Mouse (Mus musculus): ENCODE results near the gene Marc1.

Gene Marc1

DNA sequence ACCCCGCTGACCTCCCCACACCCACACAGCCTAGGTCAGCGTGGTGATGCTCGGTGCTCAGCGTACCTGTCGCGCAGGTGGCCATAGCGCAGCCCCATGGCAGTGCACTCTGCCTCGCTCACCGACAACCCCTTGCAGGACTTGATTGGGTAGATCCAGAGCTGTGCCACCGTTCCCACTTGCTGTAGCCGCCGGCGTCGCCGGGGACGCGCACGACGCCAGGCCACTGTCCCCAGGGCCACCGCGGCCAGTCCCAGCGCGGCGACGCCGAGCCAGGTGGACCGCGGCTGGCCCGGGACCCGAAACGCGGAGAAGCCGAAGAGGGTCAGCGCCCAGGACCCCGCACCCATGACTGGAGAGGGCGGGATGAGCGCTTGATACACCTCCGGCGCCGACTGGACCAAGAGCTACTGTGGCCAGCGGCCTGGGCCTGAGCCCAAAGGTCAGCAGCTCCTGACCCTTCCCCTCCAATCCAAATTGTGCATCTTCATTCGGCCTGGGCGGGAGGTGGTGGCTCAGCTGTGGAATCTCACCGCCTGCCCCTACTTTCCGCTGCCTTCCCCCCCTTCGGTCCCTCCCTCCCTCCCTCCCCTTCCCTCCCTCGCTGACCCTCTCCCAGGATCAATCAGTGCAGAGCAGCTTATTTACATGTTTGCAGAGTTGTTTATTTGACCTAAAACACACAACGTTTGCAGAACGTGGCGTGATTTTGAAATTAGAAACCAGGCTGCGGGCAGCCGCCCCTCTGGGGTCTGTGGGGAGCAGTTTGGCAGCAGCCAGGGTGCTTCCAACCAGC is at the start of gene Marc1:
Gene Marc1, minus strand, starts transcription at position 534 of the 796 bp plus-strand sequence.
- no peak for DNase-seq (ENCODE audit: low spot score)

DNA sequence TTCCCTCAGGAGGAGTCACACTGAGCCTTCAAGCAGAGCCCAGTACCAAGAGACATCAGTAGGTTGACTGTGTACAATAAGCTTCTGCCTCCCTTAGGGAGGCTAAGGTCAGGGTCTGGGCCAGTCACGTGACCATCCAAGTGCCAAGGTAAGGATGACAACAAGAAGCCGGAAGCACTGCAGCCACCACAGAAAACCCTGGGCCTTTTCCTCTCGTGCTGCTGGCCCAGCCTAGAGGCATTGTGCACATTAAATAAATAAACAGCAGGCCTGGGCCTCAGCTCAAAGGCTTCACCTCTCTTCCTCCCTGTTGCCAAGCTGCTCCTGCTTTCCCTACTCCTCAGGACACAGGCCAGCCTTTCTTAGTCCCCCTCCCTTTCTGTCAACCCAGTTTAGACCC is 49.2 kb upstream of the Marc1 start:
- no peak for DNase-seq (ENCODE audit: low spot score)

DNA sequence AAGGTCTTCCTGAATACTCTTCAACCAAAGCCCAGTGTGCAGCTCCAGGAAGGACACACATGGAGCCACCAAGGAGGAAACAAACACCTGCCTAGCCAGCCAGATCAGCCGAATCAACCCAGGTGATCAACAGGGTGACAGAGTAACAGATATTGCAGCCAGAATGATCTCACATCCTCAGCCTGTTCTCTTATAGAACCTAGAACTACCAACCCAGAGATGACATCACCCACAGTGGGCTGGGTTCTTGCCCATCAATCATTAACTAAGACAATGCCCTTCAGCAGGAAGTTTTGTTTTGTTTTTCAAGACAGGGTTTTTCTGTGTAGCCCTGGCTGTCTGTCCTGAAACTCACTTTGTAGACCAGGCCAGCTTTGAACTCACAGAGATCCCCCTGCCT is 47.1 kb upstream of the Marc1 start:
- DNase-seq (ENCODE audit: low spot score): no peak

DNA sequence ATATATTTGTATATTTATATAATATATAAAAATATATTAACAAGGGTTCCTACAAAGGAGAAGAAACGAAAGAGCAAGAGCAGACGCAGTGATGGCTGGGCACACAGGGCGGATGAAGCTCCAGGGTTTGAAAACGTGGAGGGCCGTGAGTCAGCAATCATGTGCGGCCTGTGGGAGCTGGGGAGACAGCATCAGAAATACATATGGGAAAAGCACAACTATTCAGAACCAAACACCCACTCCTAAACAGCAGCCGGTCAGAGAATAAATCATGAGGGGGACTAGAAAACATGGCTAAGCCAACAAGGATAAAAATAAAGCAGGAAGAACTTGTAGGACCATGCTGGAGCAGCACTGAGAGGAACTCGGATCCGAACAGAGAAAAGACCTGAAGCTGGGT is 46.1 kb upstream of the Marc1 start:
- no peak for DNase-seq (ENCODE audit: low spot score)

DNA sequence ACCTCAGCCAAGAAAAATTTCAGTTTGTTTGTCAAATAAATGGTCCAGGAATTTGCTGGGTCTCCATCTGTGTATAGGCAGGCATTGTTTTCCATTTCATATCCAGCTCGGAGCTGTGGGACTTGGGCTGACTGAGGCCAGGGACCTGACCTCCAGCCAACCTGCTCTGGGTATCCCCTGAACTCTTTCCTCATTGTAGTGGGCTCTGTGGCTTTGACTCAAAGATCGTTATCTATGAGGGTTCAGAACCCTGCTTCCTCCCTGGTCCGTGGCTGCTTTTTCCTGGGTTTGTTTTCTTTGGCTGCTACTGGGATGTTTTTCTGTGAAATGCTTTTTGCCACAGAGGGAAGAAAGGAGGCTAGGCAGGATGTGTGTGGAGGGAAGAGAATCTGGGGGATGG is 42.8 kb upstream of the Marc1 start:
- DNase-seq (ENCODE audit: low spot score): no peak

DNA sequence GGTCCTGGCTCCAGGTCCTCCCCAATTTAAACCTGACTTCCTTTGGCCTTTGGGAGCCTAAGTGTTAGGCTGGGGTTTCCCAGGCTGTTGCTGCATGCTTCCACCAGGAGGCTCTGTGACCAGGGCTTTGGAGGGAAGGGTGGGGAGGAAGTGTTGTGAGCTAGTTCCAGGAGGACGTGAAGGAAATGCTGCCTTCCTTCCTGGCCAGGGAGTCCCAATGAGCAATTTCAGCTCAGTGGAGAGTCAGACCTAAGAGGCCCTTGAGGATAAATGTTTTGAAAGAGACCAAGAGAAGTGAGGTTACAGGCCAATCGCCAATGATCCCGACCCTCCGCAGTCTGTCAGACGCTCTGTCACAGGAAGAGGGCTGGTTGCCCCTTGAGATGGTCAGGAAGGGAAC is 42.2 kb upstream of the Marc1 start:
- DNase-seq (ENCODE audit: low spot score): no peak

DNA sequence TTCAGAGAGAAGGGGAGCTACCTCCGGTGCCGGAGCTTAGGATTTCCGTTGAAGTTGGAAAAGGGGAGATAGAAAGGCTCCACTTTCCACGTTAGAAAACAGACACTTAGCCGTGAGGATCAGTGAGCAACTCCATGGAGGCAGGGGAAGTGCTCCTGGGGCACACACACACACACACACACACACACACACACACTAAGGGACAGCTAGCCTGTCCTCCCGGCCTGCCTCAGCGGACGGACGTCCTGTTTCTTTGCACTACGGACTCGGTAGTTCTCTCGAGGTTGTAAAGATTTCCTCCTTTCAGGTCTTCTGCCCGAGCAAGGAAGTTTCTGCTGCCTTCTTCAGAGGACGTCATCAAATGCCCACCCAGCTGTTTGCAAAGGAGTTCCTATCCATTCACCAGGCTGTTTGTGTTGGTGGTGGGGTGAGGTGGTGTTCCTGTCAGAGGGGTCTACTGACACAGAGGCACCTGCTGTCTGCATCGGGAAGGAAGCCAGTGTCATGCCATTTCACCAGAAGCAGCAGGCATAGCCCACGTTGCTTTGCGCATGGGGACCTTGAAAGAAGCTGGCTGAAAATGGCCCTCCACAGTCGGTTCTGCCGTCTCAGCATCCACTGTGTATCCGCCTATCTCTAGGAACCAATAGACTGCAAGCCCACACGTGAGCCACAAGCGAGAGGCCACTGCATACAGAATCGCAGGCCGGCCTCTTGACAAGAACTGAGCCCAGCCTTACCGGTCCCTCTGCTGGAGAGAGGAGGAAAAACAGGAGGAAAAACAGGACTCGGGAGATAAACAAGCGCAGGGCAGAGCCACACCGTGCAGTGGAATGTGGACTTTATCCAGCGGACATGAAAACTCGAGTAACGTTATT is 40.9 kb upstream of the Marc1 start:
- DNase-seq (ENCODE audit: low spot score): peak; percentile 66

DNA sequence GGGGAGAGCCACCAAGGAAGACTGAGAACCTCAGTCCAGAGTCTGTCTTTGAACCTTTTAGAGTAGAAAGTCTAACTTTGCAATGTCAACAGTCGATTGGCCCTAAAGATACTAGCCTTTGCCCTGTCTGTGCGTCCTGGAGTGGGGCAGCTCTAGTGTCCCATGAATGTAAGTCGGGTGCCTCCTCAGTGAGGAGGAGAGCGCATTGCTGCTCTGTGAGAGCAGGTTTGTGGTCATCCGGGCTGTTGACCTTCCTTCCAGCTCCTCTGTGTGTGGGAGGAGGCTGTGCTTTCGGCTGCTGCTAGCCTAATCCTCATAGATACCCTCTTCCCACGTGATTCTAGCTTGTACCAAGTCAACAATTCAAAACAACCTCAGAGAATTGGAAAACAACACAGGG is 40.1 kb upstream of the Marc1 start:
- DNase-seq (ENCODE audit: low spot score): no peak

DNA sequence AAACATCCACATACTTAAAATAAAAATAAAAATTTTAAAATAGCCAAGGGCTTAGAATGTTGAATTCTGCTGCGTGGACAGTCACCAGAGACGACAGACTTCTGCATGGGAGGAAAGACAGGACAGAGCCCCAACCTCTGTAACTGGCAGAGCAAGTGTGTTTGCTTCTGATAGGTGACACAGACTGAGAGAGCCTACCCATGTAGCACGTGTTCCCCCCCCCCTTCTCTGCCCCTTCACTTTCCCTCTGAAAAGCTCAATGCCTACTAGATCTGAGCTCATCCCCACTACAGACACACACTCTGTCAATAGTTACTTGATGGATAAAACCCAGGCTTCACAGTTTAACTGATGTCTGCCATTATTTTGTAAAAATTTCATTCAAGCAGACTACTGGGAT is 35.9 kb upstream of the Marc1 start:
- no peak for DNase-seq (ENCODE audit: low spot score)

DNA sequence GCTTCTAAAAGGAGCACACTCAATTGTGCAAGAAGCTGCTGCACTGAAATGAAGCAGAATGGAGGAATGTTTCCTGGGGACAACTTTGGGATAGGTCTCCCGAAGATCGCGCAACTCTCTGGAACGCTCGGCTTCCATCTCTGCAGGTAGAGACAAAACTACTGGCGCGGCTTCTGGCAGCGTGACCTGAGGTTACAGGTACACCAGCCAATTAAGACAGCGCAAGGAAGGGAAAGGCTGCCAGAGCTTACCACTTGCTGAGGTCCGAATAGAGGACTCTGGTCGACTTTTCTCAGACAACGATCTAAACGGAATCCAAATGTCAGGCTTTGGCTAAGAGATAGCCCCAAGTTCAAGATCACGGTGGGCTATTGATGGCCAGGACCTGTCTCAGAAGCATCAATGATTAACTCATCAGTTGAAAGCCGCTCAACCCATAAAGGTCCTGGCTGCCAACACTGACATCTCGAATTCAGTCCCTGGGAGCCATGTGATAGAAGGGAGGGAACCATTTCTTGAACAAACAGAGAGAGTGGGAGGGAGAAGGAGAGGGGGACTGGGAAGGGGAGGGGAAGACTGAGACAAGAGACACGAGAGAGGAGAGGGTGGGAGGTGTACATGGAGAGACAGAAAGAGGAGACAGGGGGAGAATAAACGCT is 35.1 kb upstream of the Marc1 start, which contains the start of gene Marc2:
Gene Marc2, minus strand, starts transcription at position 360 of the 659 bp plus-strand sequence.
- DNase-seq (ENCODE audit: low spot score): no peak

DNA sequence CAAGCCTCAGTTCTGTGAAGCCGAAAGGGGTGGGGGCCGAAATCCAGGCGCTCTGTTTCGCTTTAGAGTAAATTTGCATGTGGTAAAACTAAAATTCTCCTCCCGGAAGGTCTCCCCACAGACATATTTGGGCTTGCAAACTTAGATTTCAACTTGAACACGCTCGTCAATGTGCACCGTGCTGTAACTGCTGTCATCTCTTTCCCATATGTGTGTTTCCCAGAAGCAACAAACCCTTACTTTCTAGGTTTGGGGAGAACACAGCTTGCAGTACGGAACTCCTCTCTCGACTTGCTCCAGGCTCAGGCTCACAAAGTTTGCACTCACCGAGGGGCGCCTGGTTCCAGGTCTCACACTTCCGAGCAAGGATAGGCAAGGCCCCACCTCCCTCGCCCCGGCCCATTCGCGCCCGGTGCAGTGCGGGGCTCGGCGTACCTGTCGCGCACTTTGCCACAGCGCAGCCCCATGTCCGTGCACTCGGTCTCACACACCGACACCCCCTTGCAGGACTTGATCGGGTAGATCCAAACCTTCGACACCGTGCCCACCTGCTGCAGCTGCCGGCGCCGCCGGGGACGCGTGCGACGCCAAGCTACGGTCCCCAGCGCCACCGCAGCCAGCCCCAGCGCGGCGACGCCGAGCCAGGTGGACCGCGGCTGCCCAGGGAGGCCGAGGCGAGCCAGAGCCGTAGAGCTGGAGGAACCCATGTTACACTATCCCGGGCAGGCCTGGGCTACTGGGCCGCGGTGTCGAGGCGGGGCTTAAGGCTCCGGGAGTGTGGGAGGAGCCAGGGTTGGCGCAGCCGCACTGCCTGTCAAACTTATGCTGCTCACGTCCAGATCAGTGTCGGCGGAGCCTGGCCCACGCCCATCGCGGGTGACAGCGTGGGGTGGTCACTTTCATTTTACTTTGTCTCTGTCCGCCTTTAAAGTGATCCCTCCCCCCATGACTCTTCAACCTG is 34.3 kb upstream of the Marc1 start:
- DNase-seq (ENCODE audit: low spot score): peak; percentile 56

DNA sequence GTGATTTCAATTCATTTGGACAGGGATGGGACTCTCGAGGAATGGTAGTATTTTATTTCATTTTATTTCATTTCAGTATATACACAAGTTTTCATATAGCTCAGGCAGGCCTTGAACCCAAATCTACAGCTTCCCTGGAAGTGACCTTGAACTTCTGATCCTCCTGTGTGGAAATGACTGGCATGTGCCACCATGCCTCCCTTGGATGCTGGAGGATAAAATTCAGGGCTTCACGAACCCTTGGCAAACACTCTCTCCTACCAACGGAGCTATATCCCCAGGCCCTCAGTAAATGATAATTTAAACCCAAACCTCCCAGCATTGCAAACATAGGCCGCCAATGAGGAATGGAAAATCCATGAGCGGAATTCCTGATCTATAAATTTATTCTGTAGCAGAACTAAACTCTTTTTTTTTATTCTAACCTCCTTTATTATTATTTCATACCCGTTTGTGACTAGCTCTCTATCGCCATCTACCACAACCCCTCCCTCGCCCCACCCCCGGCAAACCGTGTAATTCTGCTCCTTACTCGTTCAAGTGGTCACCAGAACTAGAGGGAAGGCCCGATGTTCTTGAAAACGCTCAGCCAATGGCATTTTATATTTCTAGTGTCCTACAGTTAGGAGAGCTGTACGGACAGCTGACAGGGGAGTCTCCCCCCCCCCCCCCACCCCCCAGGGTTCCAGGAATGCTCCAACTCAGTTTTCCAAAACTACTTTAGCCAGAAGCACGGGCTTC is 33.4 kb upstream of the Marc1 start:
- no peak for DNase-seq (ENCODE audit: low spot score)

DNA sequence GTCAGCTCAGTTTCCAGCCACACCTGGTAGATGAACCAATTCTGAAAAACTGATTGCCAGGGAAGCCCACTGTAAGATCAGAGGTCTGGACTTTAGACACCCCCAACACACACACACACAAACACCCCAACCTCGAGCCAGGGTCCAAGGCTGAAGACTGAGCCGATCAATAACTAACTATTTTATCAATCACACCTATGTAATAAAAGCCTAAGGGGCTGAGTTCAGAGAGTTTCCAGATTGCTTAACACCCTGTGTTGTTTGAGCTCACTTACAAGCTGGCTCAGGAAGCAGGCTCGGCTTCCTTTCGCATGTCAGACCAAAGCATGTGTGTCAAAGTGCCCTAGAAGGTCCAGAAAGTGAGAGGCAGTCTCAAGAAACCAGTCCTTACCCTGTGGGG is 26.5 kb upstream of the Marc1 start:
- no peak for DNase-seq (ENCODE audit: low spot score)

DNA sequence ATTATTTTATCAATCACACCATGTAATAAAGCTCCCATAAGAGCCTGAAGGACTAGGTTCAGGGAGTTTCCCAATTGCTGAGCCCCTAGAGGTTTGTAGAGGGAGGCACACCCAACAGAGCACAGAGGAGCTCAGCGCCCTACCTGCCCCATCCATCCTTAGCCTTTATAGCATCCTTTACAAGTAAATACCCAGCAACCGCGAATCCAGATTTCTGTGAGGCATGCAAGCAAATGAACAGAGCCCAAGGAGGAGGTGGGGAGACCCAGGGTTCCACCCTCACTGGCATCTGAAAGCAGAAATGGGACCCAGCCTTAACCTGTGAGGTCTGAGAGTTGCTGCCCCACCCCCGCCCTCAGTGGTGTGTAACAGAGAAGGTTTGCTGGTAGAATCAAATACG is 25.2 kb upstream of the Marc1 start:
- no peak for DNase-seq (ENCODE audit: low spot score)

DNA sequence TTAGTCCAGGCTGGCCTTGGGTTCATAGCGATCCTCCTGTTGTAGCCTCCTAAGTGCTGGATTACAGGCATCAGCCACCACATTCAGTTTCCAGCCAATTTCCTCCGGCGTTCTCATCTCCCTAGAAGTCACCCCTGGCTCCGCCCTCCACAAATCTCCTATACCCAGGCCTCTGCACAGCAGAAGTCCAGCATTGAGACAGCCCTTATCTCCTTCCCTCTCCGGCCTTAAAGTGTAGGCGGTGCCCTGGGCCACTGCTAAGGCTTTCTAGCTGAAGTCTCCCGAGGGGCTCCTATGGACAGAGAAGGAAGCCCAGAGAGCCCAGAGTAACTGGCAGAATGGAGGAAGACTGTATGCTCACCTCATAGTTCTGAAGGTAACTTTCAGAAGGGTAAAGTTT is 22.4 kb upstream of the Marc1 start:
- no peak for DNase-seq (ENCODE audit: low spot score)

DNA sequence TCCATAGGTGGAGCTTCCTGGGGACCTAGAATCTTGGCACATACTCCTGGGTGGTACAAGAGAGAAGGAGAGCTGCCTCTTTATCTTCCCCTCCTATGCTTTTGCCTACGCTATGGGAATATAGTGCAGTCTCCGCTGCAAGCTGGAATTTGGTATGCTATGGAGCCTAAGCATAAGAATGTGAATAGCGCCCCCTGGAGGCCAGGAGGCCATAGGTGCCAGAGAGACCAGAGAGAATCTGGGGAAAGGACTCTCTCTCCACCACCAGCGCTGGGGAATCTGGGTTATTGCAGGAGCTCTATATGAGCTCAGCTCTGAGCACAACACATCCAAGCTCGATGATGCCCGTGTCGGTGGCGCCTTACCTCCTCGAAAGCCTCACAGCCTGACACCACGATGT is 21.1 kb upstream of the Marc1 start:
- no peak for DNase-seq (ENCODE audit: low spot score)

DNA sequence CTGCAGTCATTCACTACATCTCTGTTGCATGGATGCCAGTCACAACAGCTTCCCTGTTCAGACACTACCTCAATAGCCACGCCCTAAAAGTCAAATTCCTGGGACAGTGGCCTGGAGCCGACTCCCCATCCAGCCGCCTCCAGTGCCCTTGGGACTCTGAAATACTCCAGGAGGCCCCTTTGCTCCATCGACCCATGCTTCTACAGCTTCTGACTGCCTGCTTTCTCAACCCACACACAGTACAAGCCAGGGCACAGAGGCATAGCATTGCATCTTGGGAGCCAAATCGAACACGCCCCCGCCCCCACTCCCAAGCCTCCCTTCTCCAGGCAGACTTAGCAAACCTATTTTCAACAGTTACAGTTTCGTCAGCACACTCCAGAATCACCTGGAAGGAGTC is 18.8 kb upstream of the Marc1 start:
- DNase-seq (ENCODE audit: low spot score): no peak

DNA sequence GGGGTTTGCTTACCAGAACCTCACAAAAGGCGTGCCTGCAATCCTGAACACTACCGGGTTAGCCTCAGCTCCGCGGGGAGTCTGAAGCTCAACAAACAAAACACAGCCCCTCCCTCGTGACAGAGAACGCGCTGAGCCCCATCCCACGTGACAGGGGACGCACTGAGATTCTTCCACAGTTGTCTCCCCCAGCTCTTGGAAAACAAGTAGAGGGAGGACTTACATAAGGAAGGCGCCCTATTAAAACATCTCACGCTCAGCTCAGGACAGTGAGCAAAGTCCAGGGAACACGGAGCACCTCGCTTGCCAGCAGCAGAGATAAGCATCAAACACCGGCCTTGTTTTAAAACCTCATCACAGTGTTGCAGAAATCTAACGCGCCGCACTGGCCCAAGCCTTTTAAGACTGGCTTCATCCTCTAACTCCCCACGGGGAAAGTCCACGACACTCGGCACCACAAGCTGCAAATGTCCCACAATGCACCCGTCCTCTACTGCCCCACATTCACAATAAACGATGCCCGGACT is 16.1 kb upstream of the Marc1 start:
- DNase-seq (ENCODE audit: low spot score): no peak

DNA sequence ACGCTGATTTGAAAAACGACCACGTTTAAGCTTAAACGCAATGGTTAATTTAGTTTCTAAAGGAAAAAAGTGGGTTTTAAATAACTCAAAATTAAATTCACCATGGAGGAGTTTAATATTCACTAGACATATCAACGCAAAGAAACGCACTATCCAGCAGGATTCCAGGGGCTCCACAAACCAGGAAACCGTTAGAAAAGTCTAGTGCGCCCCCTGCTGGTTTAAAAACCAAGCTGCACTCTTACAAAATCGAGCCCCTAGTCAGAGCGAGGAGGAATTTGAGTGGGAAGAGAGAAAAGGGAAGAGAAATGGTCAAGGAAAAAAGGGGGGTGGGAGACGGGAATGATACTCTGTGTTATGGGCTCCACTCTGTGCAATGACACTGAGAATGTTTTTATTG is 14.0 kb upstream of the Marc1 start:
- DNase-seq (ENCODE audit: low spot score): no peak

DNA sequence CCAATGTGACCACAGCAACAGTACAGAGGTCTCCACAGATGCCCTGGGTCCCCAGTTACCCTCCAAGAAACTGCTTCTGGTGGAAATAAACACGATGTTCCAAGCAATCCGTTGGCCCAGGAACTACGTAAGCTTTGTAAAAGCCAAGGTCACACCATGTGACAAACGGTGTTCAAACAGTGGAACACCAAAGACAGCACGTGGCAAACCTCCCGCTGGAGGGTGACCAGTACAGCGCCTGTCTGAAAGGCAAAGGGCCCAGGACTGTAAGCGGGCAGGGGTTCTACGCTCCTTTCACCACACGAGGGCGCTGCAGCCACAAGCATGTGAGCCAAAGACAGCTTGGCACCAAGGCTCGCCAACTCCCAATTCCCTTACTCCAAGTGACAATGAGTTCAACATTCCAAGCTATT is 13.3 kb upstream of the Marc1 start:
- peak; percentile 62 for DNase-seq (ENCODE audit: low spot score)

DNA sequence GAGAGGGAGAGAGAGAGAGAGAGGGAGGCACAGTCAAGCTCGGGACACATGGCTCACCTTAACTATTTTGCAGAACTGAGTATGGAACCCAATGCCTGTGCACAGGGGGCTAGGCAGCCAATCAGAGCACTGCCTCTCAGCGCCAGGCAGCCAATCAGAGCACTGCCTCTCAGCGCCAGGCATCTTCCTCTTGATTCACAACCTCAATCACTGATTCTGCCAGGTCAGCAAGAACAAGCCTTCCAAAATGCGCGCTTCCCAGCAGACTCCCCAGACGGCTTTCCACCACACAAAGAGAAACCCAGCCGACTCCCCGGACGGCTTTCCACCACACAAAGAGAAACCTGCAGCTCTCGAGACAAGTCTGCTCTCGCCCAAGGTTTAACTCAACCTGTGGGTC is 11.6 kb upstream of the Marc1 start:
- no peak for DNase-seq (ENCODE audit: low spot score)
